Mouse (Mus musculus): ENCODE measurements around the gene Abcf1. TPM values are rescaled to one million over a fixed set of nuclear protein-coding genes. Genes with fewer than 3 reads are reported as not detected.

Gene Abcf1
- polyA plus RNA-seq, 1 experiment, result 120 TPM

GRCm38 (mm10) chr17:35919864-35920301, 49.7 kb downstream of the Abcf1 start:
- Histone ChIP-seq H3K27ac (ENCODE audit: control insufficient read depth, insufficient read depth, low read depth, low read length, poor library complexity) (peak overlapping the region; percentile 95), H3K4me1 (ENCODE audit: control insufficient read depth, insufficient read depth, low read length) (peaks cover 1% of the 10 kb centered on the region; the same call in 1 of the 2 replicates), H3K4me3 (replicated peaks; ENCODE audit: control insufficient read depth, low read depth, low read length) (peak overlapping the region; percentile 27)
- no peak for TF ChIP-seq CTCF (IDR thresholded peaks at IDR 0.05; ENCODE audit: control insufficient read depth, insufficient read depth, low read length)
- peak; percentile 56; the same call in 1 of the 2 replicates for TF ChIP-seq POLR2A (IDR thresholded peaks at IDR 0.05; ENCODE audit: borderline replicate concordance, control insufficient read depth, low read depth, low read length)
- 30% methylated on average over 6 of the region's 6 CpGs for WGBS

DNA sequence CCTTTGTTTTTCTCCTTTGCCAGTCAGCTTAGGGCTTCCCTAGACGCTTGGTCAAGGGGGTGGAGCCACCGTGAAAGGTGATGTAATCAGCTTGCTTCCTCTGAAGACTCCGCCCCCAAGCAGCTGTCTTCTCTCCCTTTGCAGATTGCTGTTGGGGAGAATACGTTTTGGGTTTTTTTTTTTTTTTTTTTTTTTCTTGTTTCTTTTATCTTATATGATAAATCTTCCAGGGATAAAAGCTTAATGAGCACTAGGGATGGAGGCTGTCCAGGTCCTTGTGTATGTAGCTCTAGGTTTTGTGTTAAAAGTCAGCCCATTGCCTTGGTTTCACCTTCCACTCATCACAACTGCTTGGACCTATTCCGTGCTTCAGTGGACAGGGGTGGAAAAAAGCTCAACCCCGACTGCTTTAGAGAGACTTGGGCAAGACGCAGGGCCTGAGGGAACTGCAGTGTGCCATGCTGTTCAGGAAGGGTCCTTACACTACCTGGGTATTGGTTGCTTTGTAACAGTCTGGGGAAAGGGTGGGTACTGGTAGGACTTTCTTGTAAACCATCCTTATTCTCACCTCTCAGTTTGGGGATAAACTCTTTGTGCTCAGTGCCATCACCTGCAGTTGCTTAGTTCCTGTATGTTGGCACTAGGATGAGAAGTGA, 50.4 kb downstream of the Abcf1 start:
- Histone ChIP-seq H3K4me1 (ENCODE audit: control insufficient read depth, insufficient read depth, low read length) (peaks cover 1% of the 10 kb centered on the region; the same call in 1 of the 2 replicates), H3K27ac (ENCODE audit: control insufficient read depth, insufficient read depth, low read depth, low read length, poor library complexity) (peak overlapping the region; percentile 95), H3K4me3 (replicated peaks; ENCODE audit: control insufficient read depth, low read depth, low read length) (peak overlapping the region; percentile 60)
- TF ChIP-seq CTCF (IDR thresholded peaks at IDR 0.05; ENCODE audit: control insufficient read depth, insufficient read depth, low read length) (no peak), POLR2A (IDR thresholded peaks at IDR 0.05; ENCODE audit: borderline replicate concordance, control insufficient read depth, low read depth, low read length) (no peak)
- 6% methylated on average over 7 of the region's 7 CpGs for WGBS

- under 1% methylated on average over 11 of the region's 11 CpGs for WGBS
- H3K4me1 ChIP-seq (ENCODE audit: control insufficient read depth, insufficient read depth, low read length), result peaks cover 1% of the 10 kb centered on the region; the same call in 1 of the 2 replicates
These were observed 51.1 kb downstream of the Abcf1 start for GRCm38 (mm10) chr17:35918276-35919059.

GRCm38 (mm10) chr17:35917463-35918251, 51.9 kb downstream of the Abcf1 start:
- H3K27ac ChIP-seq (ENCODE audit: control insufficient read depth, insufficient read depth, low read depth, low read length, poor library complexity), result peak overlapping the region; percentile 91
- WGBS, result under 1% methylated on average over 13 of the region's 13 CpGs
- no peak for TF ChIP-seq POLR2A (IDR thresholded peaks at IDR 0.05; ENCODE audit: borderline replicate concordance, control insufficient read depth, low read depth, low read length)
- no peak for TF ChIP-seq CTCF (IDR thresholded peaks at IDR 0.05; ENCODE audit: control insufficient read depth, insufficient read depth, low read length)
- peak overlapping the region; percentile 95 for H3K4me3 ChIP-seq (replicated peaks; ENCODE audit: control insufficient read depth, low read depth, low read length)
- peaks cover 1% of the 10 kb centered on the region; the same call in 1 of the 2 replicates for H3K4me1 ChIP-seq (ENCODE audit: control insufficient read depth, insufficient read depth, low read length)

More at GRCm38 (mm10) chr17:35918276-35919059, 51.1 kb downstream of the Abcf1 start:
- Histone ChIP-seq H3K4me3 (replicated peaks; ENCODE audit: control insufficient read depth, low read depth, low read length) (peak overlapping the region; percentile 95), H3K27ac (ENCODE audit: control insufficient read depth, insufficient read depth, low read depth, low read length, poor library complexity) (peak overlapping the region; percentile 94)
- TF ChIP-seq POLR2A (IDR thresholded peaks at IDR 0.05; ENCODE audit: borderline replicate concordance, control insufficient read depth, low read depth, low read length) (0 out of 2 replicates have a peak, but pooled peaks have one; percentile 19), CTCF (IDR thresholded peaks at IDR 0.05; ENCODE audit: control insufficient read depth, insufficient read depth, low read length) (no peak)

DNA sequence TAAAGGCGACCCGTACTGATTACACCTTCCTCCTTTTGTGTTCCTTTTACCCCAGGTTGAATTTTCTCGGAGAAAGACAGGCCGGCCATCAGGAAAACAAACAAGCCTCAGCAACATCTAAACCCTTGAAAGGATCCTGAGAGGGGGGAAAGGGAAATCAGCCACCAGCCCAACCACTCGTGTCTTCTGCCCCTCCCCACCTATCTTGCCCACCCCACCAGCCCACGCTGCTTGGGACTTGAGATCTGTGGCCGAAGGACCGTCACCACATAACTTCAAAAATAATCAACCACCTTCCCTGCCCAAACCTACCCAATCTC, 52.5 kb downstream of the Abcf1 start:
- no peak for TF ChIP-seq POLR2A (IDR thresholded peaks at IDR 0.05; ENCODE audit: borderline replicate concordance, control insufficient read depth, low read depth, low read length)
- TF ChIP-seq CTCF (IDR thresholded peaks at IDR 0.05; ENCODE audit: control insufficient read depth, insufficient read depth, low read length), result no peak
- Histone ChIP-seq H3K4me3 (replicated peaks; ENCODE audit: control insufficient read depth, low read depth, low read length) (peak overlapping the region; percentile 95), H3K4me1 (ENCODE audit: control insufficient read depth, insufficient read depth, low read length) (peaks cover 1% of the 10 kb centered on the region; the same call in 1 of the 2 replicates), H3K27ac (ENCODE audit: control insufficient read depth, insufficient read depth, low read depth, low read length, poor library complexity) (peak overlapping the region; percentile 91)
- WGBS, result under 1% methylated on average over 8 of the region's 8 CpGs

DNA sequence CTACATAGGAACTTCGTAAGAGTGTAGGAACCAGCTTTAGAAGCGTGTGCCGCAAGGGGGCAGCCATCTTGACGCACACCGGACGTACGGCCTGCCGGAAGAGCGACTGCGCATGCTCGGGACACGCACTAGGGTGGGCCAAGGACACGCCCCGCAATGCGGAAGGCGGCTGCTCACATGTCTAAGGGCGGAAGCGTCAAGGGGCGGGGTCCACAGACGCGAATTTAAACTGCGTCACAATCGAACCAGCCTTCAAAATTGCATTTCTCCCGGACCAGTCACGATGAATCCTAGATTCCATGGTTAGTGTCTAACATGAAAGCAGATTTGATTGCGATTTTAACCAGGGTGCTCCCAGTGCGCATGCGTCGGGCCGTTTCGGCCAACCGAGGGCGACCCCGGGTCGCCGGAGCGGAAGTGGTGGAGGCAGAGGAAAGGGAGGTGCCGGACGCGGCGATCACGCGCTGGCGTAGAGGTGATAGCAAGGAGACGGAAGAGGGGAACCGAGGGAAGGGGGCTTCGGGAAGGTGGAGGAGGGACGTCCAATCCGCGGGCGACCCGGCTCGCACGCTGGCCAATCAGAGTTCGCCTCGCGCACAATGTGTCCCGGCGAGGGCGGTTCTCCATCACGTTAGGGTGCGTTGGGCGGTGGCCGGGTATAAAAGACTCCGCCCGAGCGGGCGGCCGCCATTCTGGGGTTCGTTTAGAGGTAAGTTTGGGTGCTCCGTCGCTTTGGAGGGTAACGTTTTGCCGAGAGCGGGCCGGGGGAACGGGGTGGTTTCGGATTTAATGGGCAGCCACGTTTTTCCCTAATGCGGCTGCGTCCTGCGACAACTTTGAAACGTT, 53.0 kb downstream of the Abcf1 start, which contains the start of the genes Mrps18b and Ppp1r10:
Gene Mrps18b, minus strand, starts transcription at position 93 of the 846 bp plus-strand sequence.
Gene Ppp1r10, plus strand, starts transcription at position 138 of the 846 bp plus-strand sequence.
- peak; percentile 98 for TF ChIP-seq POLR2A (IDR thresholded peaks at IDR 0.05; ENCODE audit: borderline replicate concordance, control insufficient read depth, low read depth, low read length)
- peak; percentile 49; the same call in 1 of the 2 replicates for TF ChIP-seq CTCF (IDR thresholded peaks at IDR 0.05; ENCODE audit: control insufficient read depth, insufficient read depth, low read length)
- H3K4me1 ChIP-seq (ENCODE audit: control insufficient read depth, insufficient read depth, low read length), result peaks cover 1% of the 10 kb centered on the region; the same call in 1 of the 2 replicates
- WGBS, result 1% methylated on average over 83 of the region's 83 CpGs
- H3K27ac ChIP-seq (ENCODE audit: control insufficient read depth, insufficient read depth, low read depth, low read length, poor library complexity), result peak within 1 kb of the TSS; percentile 91
- peak within 1 kb of the TSS; percentile 95 for H3K4me3 ChIP-seq (replicated peaks; ENCODE audit: control insufficient read depth, low read depth, low read length)

Data from bone marrow, adult 2 months (tissue).